21 mouse cellular contexts compared by ENCODE assay signal in the genomic region with DNA sequence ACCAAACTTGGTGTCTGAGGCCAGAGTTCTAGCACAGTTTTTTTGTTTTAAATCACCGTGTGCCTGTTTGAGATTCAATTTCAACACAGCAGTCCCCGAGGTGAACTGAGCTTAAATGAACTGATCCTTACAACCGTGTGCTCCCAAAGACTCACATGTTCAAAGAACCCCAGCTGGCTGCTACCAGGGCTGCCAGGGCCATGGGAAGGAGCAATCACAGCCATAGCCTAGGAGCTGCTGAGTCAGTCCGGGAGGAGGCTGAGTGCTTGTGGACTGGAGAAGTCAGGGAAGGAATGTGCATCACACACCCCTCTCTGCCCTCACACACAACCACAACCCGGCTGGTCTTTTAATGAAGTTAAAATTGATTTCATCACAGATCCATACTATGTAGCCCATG.
DNase-seq lines count a peak whose midpoint lies in the region; ATAC-seq and TF ChIP-seq lines count a peak whose summit lies in the region.
"Had no signal": no experiment of that assay in that cellular context is flagged by ENCODE, and none has a peak within 500 bp of the region (broad histone marks: within the 10 kb centered on the region; RNA-seq: fewer than 3 reads in every experiment).

No protein-coding gene starts in this region.

- intact Hi-C loops in left cerebral cortex, postnatal 4 days (cut with DNase I): no loop called here

- H3K9ac ChIP-seq in forebrain, postnatal 0 days: no peak overlapping the region
- H3K9ac ChIP-seq in heart, embryonic 12.5 days: no peak overlapping the region
- H3K9ac ChIP-seq: heart, embryonic 13.5 days; hindbrain, embryonic 15.5 days; intestine, embryonic 15.5 days; liver, embryonic 12.5 days; midbrain, embryonic 12.5 days; neural tube, embryonic 13.5 days had no signal

- no peaks in the 10 kb centered on the region for H3K9me3 ChIP-seq in forebrain, postnatal 0 days (ENCODE audit: low read length)
- no peaks in the 10 kb centered on the region for H3K9me3 ChIP-seq in heart, embryonic 12.5 days (replicated peaks)
- H3K9me3 ChIP-seq: heart, embryonic 13.5 days; hindbrain, embryonic 15.5 days; intestine, embryonic 15.5 days; liver, embryonic 12.5 days; midbrain, embryonic 12.5 days; neural tube, embryonic 13.5 days had no signal

- TF ChIP-seq CTCF in forebrain, postnatal 0 days (IDR thresholded peaks at IDR 0.05; ENCODE audit: low read depth): no peak

- ATAC-seq in forebrain, postnatal 0 days: no peak
- ATAC-seq in heart, embryonic 12.5 days (ENCODE audit: insufficient number of reproducible peaks, low FRiP score): no peak
- ATAC-seq: forebrain, embryonic 16.5 days; intestine, embryonic 15.5 days; liver, embryonic 12.5 days had no signal

- peak; percentile 1 for DNase-seq in left cerebral cortex, postnatal 4 days
- DNase-seq in left cerebral cortex, adult 18-20 months (ENCODE audit: low spot score in 2 of 2): no peak
- DNase-seq in embryo, embryonic 10.5 days (ENCODE audit: low spot score): peak; percentile 12
- peak; percentile 50 for DNase-seq in forelimb bud, embryonic 11.5 days (ENCODE audit: low read depth, low spot score)
- DNase-seq in mesoderm, embryonic 11.5 days (ENCODE audit: low read depth, low spot score): peak; percentile 13
- DNase-seq in forebrain, postnatal 0 days: no peak
- DNase-seq: adrenal gland, adult 2 months; cerebellum, adult 9-11 months; kidney, postnatal 4 days; lung, adult 2 months; lung, postnatal 36 days; thymus, postnatal 25 days had no signal

- no peaks in the 10 kb centered on the region for H3K27me3 ChIP-seq in forebrain, postnatal 0 days (ENCODE audit: insufficient read depth, low read length)
- H3K27me3 ChIP-seq in heart, embryonic 12.5 days (replicated peaks): no peaks in the 10 kb centered on the region
- H3K27me3 ChIP-seq: CH12.LX; heart, embryonic 13.5 days; hindbrain, embryonic 15.5 days; intestine, embryonic 15.5 days; liver, embryonic 12.5 days; neural tube, embryonic 13.5 days had no signal

- no peaks in the 10 kb centered on the region for H3K4me1 ChIP-seq in forebrain, postnatal 0 days (ENCODE audit: insufficient read depth)
- H3K4me1 ChIP-seq in heart, embryonic 12.5 days (replicated peaks): no peaks in the 10 kb centered on the region
- H3K4me1 ChIP-seq: heart, embryonic 13.5 days; hindbrain, embryonic 15.5 days; intestine, embryonic 15.5 days; liver, embryonic 12.5 days; neural tube, embryonic 13.5 days had no signal

- H3K27ac ChIP-seq in forebrain, postnatal 0 days (ENCODE audit: low read depth, low read length): no peak overlapping the region
- H3K27ac ChIP-seq in heart, embryonic 12.5 days (ENCODE audit: poor library complexity, severe bottlenecking): no peak overlapping the region
- H3K27ac ChIP-seq: heart, embryonic 13.5 days; hindbrain, embryonic 15.5 days; intestine, embryonic 15.5 days; liver, embryonic 12.5 days; midbrain, embryonic 12.5 days; neural tube, embryonic 13.5 days had no signal

- H3K4me2 ChIP-seq in forebrain, postnatal 0 days (ENCODE audit: low read depth): no peak overlapping the region
- no peak overlapping the region for H3K4me2 ChIP-seq in heart, embryonic 12.5 days
- H3K4me2 ChIP-seq: heart, embryonic 13.5 days; hindbrain, embryonic 15.5 days; intestine, embryonic 15.5 days; liver, embryonic 12.5 days; midbrain, embryonic 12.5 days; neural tube, embryonic 13.5 days had no signal

- 55% methylated on average over 5 of the region's 5 CpGs for WGBS in forebrain, postnatal 0 days
- WGBS in heart, embryonic 12.5 days: 67% methylated on average over 5 of the region's 5 CpGs

- H3K4me3 ChIP-seq in forebrain, postnatal 0 days (ENCODE audit: low read depth, low read length): no peak overlapping the region
- no peak overlapping the region for H3K4me3 ChIP-seq in heart, embryonic 12.5 days
- H3K4me3 ChIP-seq: heart, embryonic 13.5 days; hindbrain, embryonic 15.5 days; intestine, embryonic 15.5 days; liver, embryonic 12.5 days; midbrain, embryonic 12.5 days; neural tube, embryonic 13.5 days had no signal

- no peaks in the 10 kb centered on the region for H3K36me3 ChIP-seq in forebrain, postnatal 0 days (ENCODE audit: insufficient read depth)
- H3K36me3 ChIP-seq in heart, embryonic 12.5 days: no peaks in the 10 kb centered on the region
- H3K36me3 ChIP-seq: heart, embryonic 13.5 days; hindbrain, embryonic 15.5 days; intestine, embryonic 15.5 days; liver, embryonic 12.5 days; midbrain, embryonic 12.5 days; neural tube, embryonic 13.5 days had no signal

Comparison
In these comparisons a context has a peak if more than half of its experiments do, and no peak if none do; other contexts are left out.
1. DNase-seq: peak in left cerebral cortex, postnatal 4 days (single experiment), embryo, embryonic 10.5 days (single experiment), forelimb bud, embryonic 11.5 days (single experiment) and mesoderm, embryonic 11.5 days (single experiment); none in left cerebral cortex, adult 18-20 months (0 of 2) and forebrain, postnatal 0 days (single experiment).